Mouse (Mus musculus) CH12.LX (cell line): ENCODE data around the gene Zfp94. TPM values are rescaled to one million over a fixed set of nuclear protein-coding genes. Genes with fewer than 3 reads are reported as not detected.

ENCODE experiments used
- DNase-seq: peaks from one replicate; pipeline ENCODE4 v3.0.0-alpha.2; 2013; ENCODE audit errors: extremely low read depth
- H3K27ac ChIP-seq: 2 replicates; pipeline ENCODE4 v1.5.1; 2012; ENCODE audit warnings: low read depth, mild to moderate bottlenecking, control low read depth, moderate library complexity; ENCODE audit not compliant: insufficient read depth
- H3K27me3 ChIP-seq: replicated peaks from 2 replicates; pipeline ENCODE3; 2012; ENCODE audit warnings: inconsistent platforms
- H3K36me3 ChIP-seq, 2 experiments: replicated peaks in 1 of 2; 2 replicates each; pipeline versions ENCODE3 to v1.6.1; 2012; ENCODE audit warnings: inconsistent platforms in 1 of 2, low read length in 1 of 2, mild to moderate bottlenecking in 1 of 2, mixed read lengths in 1 of 2, moderate library complexity in 1 of 2; ENCODE audit not compliant: control insufficient read depth in 1 of 2, insufficient read depth in 1 of 2
- H3K4me1 ChIP-seq, 2 experiments: 2 replicates each; pipeline ENCODE4 v1.6.1; 2012; ENCODE audit warnings: inconsistent platforms in 1 of 2, moderate library complexity in 1 of 2; ENCODE audit not compliant: insufficient read depth in 2 of 2, control insufficient read depth in 1 of 2
- H3K4me2 ChIP-seq: 2 replicates; pipeline ENCODE4 v1.6.1; 2012; ENCODE audit warnings: low read depth, mild to moderate bottlenecking, control low read depth; ENCODE audit not compliant: poor library complexity, insufficient read depth, severe bottlenecking
- H3K4me3 ChIP-seq, 3 experiments: fragments of 150-350 bp in 1 of 3; sonication (generic) in 1 of 3; replicated peaks in 1 of 3; 2 replicates each; pipeline versions ENCODE3 to v1.5.1; 2011 to 2012; ENCODE audit warnings: low read depth in 2 of 3, low read length in 2 of 3, mild to moderate bottlenecking in 2 of 3, moderate library complexity in 2 of 3, control low read depth in 1 of 3, improper control_type of control experiment in 1 of 3, inconsistent platforms in 1 of 3, mixed read lengths in 1 of 3; ENCODE audit not compliant: poor library complexity in 1 of 3
- H3K79me2 ChIP-seq: replicated peaks from 2 replicates; pipeline ENCODE4 v1.6.1; 2012; ENCODE audit warnings: mild to moderate bottlenecking, moderate library complexity; ENCODE audit not compliant: control insufficient read depth, poor library complexity, insufficient read depth, severe bottlenecking; ENCODE audit errors: extremely low read depth
- H3K9ac ChIP-seq: 2 replicates; pipeline ENCODE4 v1.6.1; 2012; ENCODE audit warnings: low read depth, mild to moderate bottlenecking, control low read depth, moderate library complexity; ENCODE audit not compliant: insufficient read depth
- H3K9me3 ChIP-seq: replicated peaks from 2 replicates; pipeline ENCODE3; 2012; ENCODE audit warnings: low read length, inconsistent platforms, mixed read lengths
- CTCF ChIP-seq, 2 experiments: IDR thresholded peaks in 1 of 2; conservative IDR thresholded peaks in 1 of 2; 2 replicates each; pipeline ENCODE4 v1.5.1; 2011 to 2012; ENCODE audit warnings: low read depth in 2 of 2, low read length in 2 of 2, improper control_type of control experiment in 1 of 2, inconsistent platforms in 1 of 2, mild to moderate bottlenecking in 1 of 2, moderate library complexity in 1 of 2
- ELF1 ChIP-seq: IDR thresholded peaks from 2 replicates; pipeline ENCODE4 v1.6.1; 2014; ENCODE audit warnings: low read depth, mild to moderate bottlenecking, inconsistent platforms, low read length, improper control_type of control experiment
- ETS1 ChIP-seq: conservative IDR thresholded peaks from 2 replicates; pipeline ENCODE4 v1.6.1; 2012; ENCODE audit warnings: low read depth, mild to moderate bottlenecking, inconsistent platforms, low read length, improper control_type of control experiment, moderate library complexity
- GABPA ChIP-seq: IDR thresholded peaks from 2 replicates; pipeline ENCODE4 v1.6.1; 2012; ENCODE audit warnings: low read depth, low read length, improper control_type of control experiment, inconsistent platforms; ENCODE audit not compliant: insufficient replicate concordance
- IRF4 ChIP-seq: IDR thresholded peaks from 2 replicates; pipeline ENCODE4 v1.6.1; 2014; ENCODE audit warnings: low read depth, mild to moderate bottlenecking, inconsistent platforms, low read length, improper control_type of control experiment
- JUND ChIP-seq: conservative IDR thresholded peaks from 2 replicates; pipeline ENCODE4 v1.6.1; 2011; ENCODE audit warnings: low read depth, low read length, improper control_type of control experiment
- KAT2A ChIP-seq: IDR thresholded peaks from 2 replicates; pipeline ENCODE4 v1.6.1; 2012; ENCODE audit warnings: low read length, improper control_type of control experiment, inconsistent platforms; ENCODE audit not compliant: insufficient replicate concordance
- MAX ChIP-seq: IDR thresholded peaks from 2 replicates; pipeline ENCODE4 v1.6.1; 2011; ENCODE audit warnings: low read length, improper control_type of control experiment
- MXI1 ChIP-seq: IDR thresholded peaks from 2 replicates; pipeline ENCODE4 v1.6.1; 2011; ENCODE audit warnings: mild to moderate bottlenecking, low read depth, low read length, improper control_type of control experiment
- NELFE ChIP-seq: IDR thresholded peaks from 2 replicates; pipeline ENCODE4 v1.6.1; 2011; ENCODE audit warnings: low read depth, low read length, improper control_type of control experiment
- NRF1 ChIP-seq: IDR thresholded peaks from 2 replicates; pipeline ENCODE4 v1.6.1; 2014; ENCODE audit warnings: low read depth, mild to moderate bottlenecking, inconsistent platforms, low read length, improper control_type of control experiment, moderate library complexity
- PAX5 ChIP-seq: IDR thresholded peaks from 2 replicates; pipeline ENCODE4 v1.6.1; 2012; ENCODE audit warnings: low read length, inconsistent platforms, mixed read lengths
- TCF12 ChIP-seq: IDR thresholded peaks from 2 replicates; pipeline ENCODE4 v1.6.1; 2014; ENCODE audit warnings: low read depth, mild to moderate bottlenecking, inconsistent platforms, low read length, improper control_type of control experiment
- ZC3H11A ChIP-seq: IDR thresholded peaks from 2 replicates; pipeline ENCODE4 v1.6.1; 2012; ENCODE audit warnings: low read depth, mild to moderate bottlenecking, inconsistent platforms, low read length, improper control_type of control experiment
- ZNF384 ChIP-seq: IDR thresholded peaks from 2 replicates; pipeline ENCODE4 v1.6.1; 2012; ENCODE audit warnings: low read depth, low read length, improper control_type of control experiment, inconsistent platforms
- dilution Hi-C: fragments of 300-500 bp; cut with MboI; formaldehyde crosslinking; loops from 2 replicates; pipeline ENCODE4 v1.14.3; 2020; ENCODE audit warnings: low sequenced_read_pairs; ENCODE audit not compliant: extremely low pct_unique_long_range_greater_than_20kb, extremely low pct_ligation_motif_present
- in situ Hi-C: fragments of 300-500 bp; cut with MboI; formaldehyde crosslinking; loops from 3 replicates; pipeline ENCODE4 v1.14.3; 2019; ENCODE audit warnings: low sequenced_read_pairs, low pct_ligation_motif_present, low pct_unique_long_range_greater_than_20kb, mixed read lengths
- polyA plus RNA-seq: library from polyadenylated mRNA; unstranded; fragments of >175 nt; gene quantifications from 2 replicates; pipeline ENCODE4 v1.2.1, GENCODE M21; 2012; ENCODE audit warnings: low read depth; ENCODE audit not compliant: insufficient read length
- total RNA-seq, 2 experiments: library from RNA; depleted of rRNA; stranded (reverse); fragments of 300-350 nt in 1 of 2; fragments of >200 nt in 1 of 2; gene quantifications; 2 replicates each; pipeline ENCODE4 v1.2.3; 2012 to 2014

The Zfp94 gene
- total and polyA plus RNA-seq, 3 experiments = 3.3 to 6.0 (median 4.5) TPM

DNA sequence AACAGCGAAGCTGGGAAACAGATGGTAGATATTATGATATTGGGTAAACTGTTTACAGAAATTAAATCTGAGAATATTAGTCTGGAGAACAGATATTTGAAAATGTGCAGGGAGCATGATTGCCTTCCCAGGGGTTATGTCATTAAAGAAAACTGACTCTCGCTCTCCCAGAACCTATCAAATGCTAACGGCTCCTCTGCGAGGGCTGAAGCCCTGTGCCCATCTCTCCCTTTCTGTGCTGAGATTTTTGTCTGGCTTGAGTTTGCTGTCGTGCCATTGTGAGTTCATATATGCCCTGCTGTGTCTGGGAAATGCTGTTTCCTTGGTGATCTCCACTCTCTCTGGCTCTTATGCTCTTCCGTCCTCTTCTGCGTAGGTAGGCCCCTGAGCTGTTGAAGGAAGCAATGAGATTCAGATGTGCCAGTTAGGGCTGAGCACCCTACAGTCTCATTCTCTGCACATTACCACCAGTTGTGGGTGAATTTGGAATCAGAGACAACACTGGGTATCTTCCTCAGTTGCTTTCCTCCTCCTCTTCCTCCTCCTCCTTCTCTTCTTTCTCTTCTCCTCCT lies 27.3 kb upstream of the Zfp94 start:
- in situ Hi-C loops (no loop called here), dilution Hi-C loops (no loop called here)
- TF ChIP-seq CTCF (conservative IDR thresholded peaks at IDR 0.05 in 1 of 2, IDR thresholded peaks at IDR 0.05 in 1 of 2; ENCODE audit: low read depth in 2 of 2, low read length in 2 of 2) (no peak), KAT2A (no peak), JUND (no peak), PAX5 (no peak), ZC3H11A (no peak), ELF1 (no peak), NELFE (no peak), NRF1 (no peak), MXI1 (no peak), ZNF384 (no peak), GABPA (no peak), ETS1 (no peak), IRF4 (no peak)
- H3K27ac ChIP-seq = no peak overlapping the region
- no peaks in the 10 kb centered on the region for H3K79me2 ChIP-seq
- peaks cover 4% of the 10 kb centered on the region for H3K9me3 ChIP-seq
- H3K36me3 ChIP-seq = no peaks in the 10 kb centered on the region
- no peak for DNase-seq
- no peaks in the 10 kb centered on the region for H3K4me1 ChIP-seq
- H3K4me3 ChIP-seq = no peak overlapping the region
- no peak overlapping the region for H3K9ac ChIP-seq
- H3K27me3 ChIP-seq = peaks cover 54% of the 10 kb centered on the region
- no peak overlapping the region for H3K4me2 ChIP-seq

DNA sequence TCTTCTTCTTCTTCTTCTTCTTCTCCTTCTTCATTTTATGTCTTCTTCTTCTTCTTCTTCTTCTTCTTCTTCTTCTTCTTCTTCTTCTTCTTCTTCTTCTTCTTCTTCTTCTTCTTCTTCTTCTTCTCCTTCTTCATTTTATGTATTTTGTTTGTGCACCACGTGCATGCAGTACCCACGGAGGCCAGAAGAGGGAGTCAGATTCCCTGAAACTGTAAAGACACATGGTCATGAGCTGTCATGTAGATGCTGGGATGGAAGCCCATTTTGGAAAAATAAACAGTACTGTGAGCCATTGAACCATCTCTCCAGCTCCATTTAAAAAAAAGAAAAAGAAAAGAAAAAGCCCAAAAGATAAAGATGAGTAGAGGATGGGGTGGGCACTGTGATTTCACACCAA lies 21.8 kb upstream of the Zfp94 start:
- Histone ChIP-seq H3K79me2 (no peaks in the 10 kb centered on the region), H3K27me3 (peaks cover 39% of the 10 kb centered on the region), H3K9ac (no peak overlapping the region), H3K27ac (no peak overlapping the region), H3K4me1 (no peaks in the 10 kb centered on the region), H3K36me3 (no peaks in the 10 kb centered on the region), H3K4me2 (no peak overlapping the region), H3K9me3 (peaks cover 5% of the 10 kb centered on the region), H3K4me3 (no peak overlapping the region)
- no peak for TF ChIP-seq TCF12
- peak in 1 of 2 experiments; percentile 20; a peak in 2 of 4 replicates for TF ChIP-seq CTCF (conservative IDR thresholded peaks at IDR 0.05 in 1 of 2, IDR thresholded peaks at IDR 0.05 in 1 of 2; ENCODE audit: low read depth in 2 of 2, low read length in 2 of 2)
- TF ChIP-seq JUND = no peak
- no peak for TF ChIP-seq MAX
- in situ Hi-C loops = no loop called here
- dilution Hi-C loops = no loop called here
- DNase-seq = no peak
